Mouse (Mus musculus) stomach, embryonic 16.5 days (tissue): ENCODE measurements around the gene Uspl1. TPM values are rescaled to one million over a fixed set of nuclear protein-coding genes. Genes with fewer than 3 reads are reported as not detected.

Source experiments
- ATAC-seq: fragments of 200-750 bp; cut with Nextera tagmentation; 2 replicates; pipeline ENCODE4 v1.8.0; 2017; ENCODE audit warnings: moderate number of reproducible peaks, moderate TSS enrichment; ENCODE audit not compliant: insufficient read depth, low FRiP score
- H3K27ac ChIP-seq: fragments of 300-500 bp; sonication (generic); 2 replicates; pipeline ENCODE4 v1.5.1; 2014; ENCODE audit warnings: low read length
- H3K27me3 ChIP-seq: fragments of 300-500 bp; sonication (generic); 2 replicates; pipeline ENCODE4 v1.6.1; 2014; ENCODE audit warnings: low read length, control low read depth, mixed read lengths; ENCODE audit not compliant: control insufficient read depth, insufficient read depth
- H3K36me3 ChIP-seq: fragments of 300-500 bp; sonication (generic); 2 replicates; pipeline ENCODE4 v1.6.1; 2014; ENCODE audit warnings: low read length; ENCODE audit not compliant: control insufficient read depth, insufficient read depth
- H3K4me1 ChIP-seq: fragments of 300-500 bp; sonication (generic); 2 replicates; pipeline ENCODE4 v1.6.1; 2014; ENCODE audit warnings: low read length, control low read depth, mixed read lengths; ENCODE audit not compliant: control insufficient read depth, insufficient read depth
- H3K4me2 ChIP-seq: fragments of 300-500 bp; sonication (generic); 2 replicates; pipeline ENCODE4 v1.6.1; 2014; ENCODE audit warnings: low read depth, low read length, mixed read lengths
- H3K4me3 ChIP-seq: fragments of 300-500 bp; sonication (generic); replicated peaks from 2 replicates; pipeline ENCODE4 v1.5.1; 2014; ENCODE audit warnings: mild to moderate bottlenecking, low read length
- H3K9ac ChIP-seq: fragments of 300-500 bp; sonication (generic); 2 replicates; pipeline ENCODE4 v1.6.1; 2014; ENCODE audit warnings: low read length
- H3K9me3 ChIP-seq: fragments of 300-500 bp; sonication (generic); replicated peaks from 2 replicates; pipeline ENCODE4 v1.6.1; 2016; ENCODE audit warnings: low read length, control low read depth; ENCODE audit not compliant: control insufficient read depth
- WGBS: fragments of 180-500 bp; shearing (Covaris S2); extraction: QIAGEN DNeasy Blood & Tissue Kit; methylation state at CpG from one replicate; pipeline ENCODE4 v1.1.7; 2014; 5-methylcytosine and 5-hydroxymethylcytosine counted together
- polyA plus RNA-seq: library from polyadenylated mRNA; unstranded; fragments of >200 nt; fragmentation: Nextera tagmentation; extraction: Ambion mirVana; gene quantifications from 2 replicates; pipeline ENCODE4 v1.2.1, GENCODE M21; 2015

The Uspl1 gene
- polyA plus RNA-seq, 1 experiment from 2014 or later = 36.7 TPM

DNA sequence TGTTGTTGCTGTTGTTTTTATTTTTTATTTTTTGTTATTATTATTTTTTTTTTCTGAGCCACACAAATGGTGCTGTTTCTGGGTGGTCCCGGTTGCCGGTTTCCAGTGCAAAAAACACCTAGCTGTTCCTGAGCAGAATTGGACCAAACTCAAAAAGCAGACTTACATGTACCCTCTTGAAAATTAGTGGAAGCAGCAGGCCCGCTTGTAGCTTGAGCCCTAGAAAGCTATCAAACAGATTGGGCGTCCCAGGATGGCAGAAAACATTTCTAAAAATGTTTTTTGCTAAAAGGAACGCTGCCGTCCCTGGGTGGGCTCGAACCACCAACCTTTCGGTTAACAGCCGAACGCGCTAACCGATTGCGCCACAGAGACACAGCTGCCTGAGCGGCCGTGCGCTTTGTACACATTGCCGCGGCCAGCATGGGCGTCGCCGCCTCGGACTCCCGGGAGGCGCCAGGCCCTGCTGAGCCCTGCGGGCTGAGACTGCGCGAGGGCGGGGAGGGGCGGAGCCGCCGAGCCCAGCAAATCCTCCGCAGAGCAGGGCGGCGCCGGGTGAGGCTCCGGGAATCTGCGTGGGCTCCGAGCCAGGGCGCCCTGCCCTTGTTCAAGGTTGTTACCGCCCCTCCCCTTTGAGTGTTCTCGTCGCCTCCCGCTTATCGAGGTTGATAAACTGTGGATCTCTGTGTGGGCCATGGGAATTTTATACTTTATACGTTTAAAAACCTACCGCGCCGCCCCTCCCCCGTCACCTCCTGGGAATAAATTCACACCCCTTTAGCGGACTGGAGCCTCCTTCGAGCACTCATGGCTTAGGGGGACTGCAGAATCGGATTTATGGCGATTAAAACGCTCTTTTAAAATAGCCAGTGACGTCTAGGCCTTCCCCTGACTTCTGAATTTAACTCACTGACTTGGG lies 44.8 kb downstream of the Uspl1 start:
- Histone ChIP-seq H3K9me3 (no peaks in the 10 kb centered on the region), H3K4me2 (peak overlapping the region; percentile 51), H3K9ac (peak overlapping the region; percentile 68), H3K27ac (peak overlapping the region; percentile 77), H3K4me1 (peaks cover 11% of the 10 kb centered on the region), H3K36me3 (no peaks in the 10 kb centered on the region), H3K27me3 (no peaks in the 10 kb centered on the region), H3K4me3 (peak overlapping the region; percentile 55)
- ATAC-seq = peak; percentile 100
- WGBS = 3% methylated on average over 55 of the region's 55 CpGs

DNA sequence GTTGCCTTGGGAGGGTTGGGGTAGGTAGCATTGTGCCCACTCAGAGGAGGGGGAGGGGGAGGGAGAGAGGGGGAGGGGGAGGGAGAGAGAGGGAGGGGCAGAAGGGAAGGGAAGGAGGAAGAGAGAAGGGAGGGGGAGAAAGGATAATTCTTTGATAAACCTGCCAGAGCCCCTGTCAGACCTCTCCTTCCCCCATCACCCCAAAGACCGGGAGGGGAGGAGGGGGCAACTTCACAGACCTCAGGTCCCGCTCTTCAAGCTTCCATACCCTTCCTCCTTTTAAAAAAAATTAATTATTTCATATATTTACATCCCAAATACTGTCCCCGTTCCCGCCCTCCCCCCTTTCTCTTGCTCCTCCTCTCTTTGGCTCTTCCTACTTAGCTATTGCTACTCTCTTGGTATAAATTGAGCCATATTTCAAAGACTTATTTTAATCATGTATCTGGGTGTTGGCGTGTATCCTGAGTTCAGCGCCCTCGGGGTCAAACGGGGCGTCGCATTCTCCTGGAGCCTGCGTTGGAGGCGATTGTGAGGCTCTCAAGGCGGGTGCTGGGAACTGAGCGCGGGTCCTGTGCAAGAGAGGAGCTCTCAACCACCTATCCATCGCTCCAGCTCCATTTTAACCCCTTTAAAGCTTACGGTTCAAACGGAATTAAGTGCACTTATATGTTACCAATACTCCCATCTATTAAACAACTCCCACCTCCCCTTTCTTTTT lies 45.6 kb downstream of the Uspl1 start:
- peak overlapping the region; percentile 55 for H3K4me3 ChIP-seq

DNA sequence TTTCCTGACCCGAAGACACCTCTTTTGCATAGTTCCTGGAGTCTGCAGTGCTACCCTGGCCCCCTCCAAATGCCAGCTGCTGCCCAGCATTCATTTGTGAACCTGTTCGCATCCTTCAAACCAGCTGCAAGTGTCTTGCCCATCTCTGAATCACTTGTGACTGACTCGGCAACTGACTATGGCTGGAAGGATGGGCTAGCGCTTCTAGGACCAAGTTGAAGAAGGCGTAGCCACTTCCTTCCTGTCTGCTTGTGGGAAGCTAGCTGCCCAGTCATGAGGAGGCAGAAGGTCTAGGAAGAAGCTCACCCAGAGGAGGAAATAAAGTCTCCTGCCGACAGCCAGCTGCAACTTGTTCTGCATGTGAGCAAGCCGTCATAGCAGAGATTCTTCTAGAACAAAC lies 50.9 kb downstream of the Uspl1 start:
- no peaks in the 10 kb centered on the region for H3K36me3 ChIP-seq
- ATAC-seq = no peak
- H3K9ac ChIP-seq = no peak overlapping the region
- H3K27ac ChIP-seq = no peak overlapping the region
- H3K9me3 ChIP-seq = no peaks in the 10 kb centered on the region
- H3K4me3 ChIP-seq = no peak overlapping the region
- no peak overlapping the region for H3K4me2 ChIP-seq
- H3K27me3 ChIP-seq = no peaks in the 10 kb centered on the region
- H3K4me1 ChIP-seq = no peaks in the 10 kb centered on the region
- WGBS = 73% methylated on average over 7 of the region's 7 CpGs

More for the DNA sequence above, 45.6 kb downstream of the Uspl1 start:
- H3K9me3 ChIP-seq = no peaks in the 10 kb centered on the region
- H3K9ac ChIP-seq = peak overlapping the region; percentile 68
- H3K36me3 ChIP-seq = no peaks in the 10 kb centered on the region
- H3K27ac ChIP-seq = peak overlapping the region; percentile 77
- no peaks in the 10 kb centered on the region for H3K27me3 ChIP-seq
- H3K4me2 ChIP-seq = peak overlapping the region; percentile 51
- 0 out of 2 replicates have a peak, but pooled peaks cover 5% of the 10 kb centered on the region for H3K4me1 ChIP-seq
- WGBS = 70% methylated on average over 18 of the region's 18 CpGs
- no peak for ATAC-seq

DNA sequence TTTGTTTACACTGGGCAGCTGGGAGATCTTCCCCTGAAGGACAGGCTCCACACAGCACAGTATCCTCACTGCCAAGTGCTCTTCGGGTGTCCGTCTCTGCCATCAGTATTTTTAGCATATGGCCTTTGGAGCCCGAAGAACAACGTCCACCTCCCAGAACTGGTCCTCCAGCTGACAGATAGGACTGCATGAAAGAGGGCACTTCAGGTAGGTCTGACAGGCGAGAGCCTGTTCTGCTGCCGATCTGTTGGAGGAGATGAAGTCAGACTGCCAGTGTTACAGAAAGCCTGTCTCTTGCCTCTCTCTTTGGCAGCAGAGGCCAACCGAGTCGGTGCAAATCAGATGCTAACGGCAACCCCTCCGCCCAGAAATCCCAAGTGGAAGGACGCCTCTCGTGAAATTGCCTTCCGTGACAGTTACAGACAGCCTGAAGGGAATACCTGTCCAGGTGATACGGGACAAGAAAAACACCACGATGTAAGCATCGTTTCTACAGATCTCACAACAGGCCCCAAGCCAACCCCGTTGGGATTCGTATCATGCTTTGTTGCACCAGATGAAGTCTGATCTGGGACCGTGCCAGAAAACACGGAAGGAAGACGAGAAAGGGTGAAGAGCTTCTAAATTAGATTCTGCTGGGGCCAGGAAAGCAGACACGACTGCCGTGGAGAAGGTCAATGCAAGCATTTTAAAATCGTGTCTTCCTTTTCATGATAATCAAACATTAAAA lies 53.2 kb downstream of the Uspl1 start:
- ATAC-seq = no peak
- Histone ChIP-seq H3K4me2 (no peak overlapping the region), H3K27me3 (no peaks in the 10 kb centered on the region), H3K9me3 (no peaks in the 10 kb centered on the region), H3K27ac (no peak overlapping the region), H3K36me3 (no peaks in the 10 kb centered on the region), H3K4me1 (no peaks in the 10 kb centered on the region), H3K9ac (no peak overlapping the region), H3K4me3 (no peak overlapping the region)
- 77% methylated on average over 24 of the region's 24 CpGs for WGBS

DNA sequence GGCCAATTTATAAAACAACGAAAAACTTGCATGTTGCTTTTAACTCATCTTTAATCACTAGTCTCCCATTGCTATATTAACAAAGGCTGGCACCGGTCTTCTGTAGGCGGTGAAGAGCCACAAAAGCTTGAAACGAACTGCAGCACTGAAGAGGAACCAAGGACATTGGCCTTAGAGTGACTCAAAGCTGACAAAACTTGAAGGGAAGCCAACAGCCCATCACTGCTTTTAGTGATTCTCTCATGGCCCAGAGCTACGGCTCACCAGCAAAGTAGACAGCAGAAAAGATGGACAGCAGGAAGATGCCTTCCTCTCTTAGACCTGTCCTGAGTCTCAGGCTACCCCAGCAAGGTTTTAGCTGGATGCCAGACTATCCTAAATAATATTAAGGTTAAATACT lies 58.3 kb downstream of the Uspl1 start:
- WGBS = 89% methylated on average over 5 of the region's 5 CpGs
- no peak for ATAC-seq
- H3K9ac ChIP-seq = no peak overlapping the region

DNA sequence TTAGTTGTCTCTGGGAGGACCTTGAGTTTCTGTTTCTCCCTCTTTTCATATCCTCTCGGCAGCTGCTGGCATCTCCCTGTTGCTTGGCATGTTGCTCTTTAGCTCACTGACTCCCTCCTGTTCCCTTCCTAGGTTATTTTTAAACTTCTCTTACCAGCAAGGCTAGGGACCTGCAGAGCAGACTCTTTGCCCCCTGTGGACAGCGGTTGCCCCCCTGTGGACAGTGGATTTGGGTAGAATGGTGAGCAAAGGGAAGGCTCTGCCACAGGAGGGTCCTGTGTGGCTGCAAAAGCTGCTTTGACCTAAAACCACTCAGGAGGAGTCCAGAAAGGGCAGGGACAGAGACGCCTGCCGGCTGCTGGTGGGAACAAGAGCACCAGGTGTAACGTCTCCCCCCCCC lies 58.9 kb downstream of the Uspl1 start:
- Histone ChIP-seq H3K36me3 (no peaks in the 10 kb centered on the region), H3K4me1 (peaks cover 20% of the 10 kb centered on the region), H3K9ac (no peak overlapping the region), H3K9me3 (no peaks in the 10 kb centered on the region), H3K27me3 (no peaks in the 10 kb centered on the region), H3K4me2 (no peak overlapping the region), H3K4me3 (no peak overlapping the region), H3K27ac (no peak overlapping the region)
- 32% methylated on average over 5 of the region's 5 CpGs for WGBS
- no peak for ATAC-seq

More for the DNA sequence above, 58.3 kb downstream of the Uspl1 start:
- Histone ChIP-seq H3K4me1 (peaks cover 20% of the 10 kb centered on the region), H3K36me3 (no peaks in the 10 kb centered on the region), H3K27ac (no peak overlapping the region), H3K27me3 (no peaks in the 10 kb centered on the region), H3K4me2 (no peak overlapping the region), H3K9me3 (no peaks in the 10 kb centered on the region), H3K4me3 (no peak overlapping the region)

- WGBS = 17% methylated on average over 9 of the region's 9 CpGs
- Histone ChIP-seq H3K4me3 (peak overlapping the region; percentile 38), H3K36me3 (no peaks in the 10 kb centered on the region), H3K9me3 (no peaks in the 10 kb centered on the region), H3K27ac (peak overlapping the region; percentile 67), H3K4me1 (peaks cover 20% of the 10 kb centered on the region), H3K27me3 (no peaks in the 10 kb centered on the region), H3K9ac (peak overlapping the region; percentile 71), H3K4me2 (peak overlapping the region; percentile 59)
- ATAC-seq = no peak
These were observed 61.3 kb downstream of the Uspl1 start for GRCm38 (mm10) chr5:149245391-149245964.

- Histone ChIP-seq H3K36me3 (no peaks in the 10 kb centered on the region), H3K27me3 (no peaks in the 10 kb centered on the region), H3K4me3 (peak overlapping the region; percentile 38), H3K4me1 (peaks cover 20% of the 10 kb centered on the region), H3K9ac (peak overlapping the region; percentile 71), H3K4me2 (peak overlapping the region; percentile 59), H3K9me3 (no peaks in the 10 kb centered on the region), H3K27ac (peak overlapping the region; percentile 67)
- ATAC-seq = peak; percentile 90
- 6% methylated on average over 16 of the region's 16 CpGs for WGBS
These were observed 61.9 kb downstream of the Uspl1 start for GRCm38 (mm10) chr5:149245965-149246470.
